Mouse (Mus musculus) liver, adult 2 months (tissue): ENCODE measurements around the gene Phactr3. TPM values are rescaled to one million over a fixed set of nuclear protein-coding genes. Genes with fewer than 3 reads are reported as not detected.

Experiments used
- DNase-seq: peaks from one replicate; pipeline ENCODE4 v3.0.0-alpha.2; 2011; ENCODE audit warnings: low read depth, low spot score; ENCODE audit errors: extremely low read depth
- H3K27ac ChIP-seq: fragments of 200-500 bp; replicated peaks from 2 replicates; pipeline ENCODE4 v1.5.1; 2012; ENCODE audit warnings: low read depth, mild to moderate bottlenecking, control low read depth, inconsistent platforms, low read length; ENCODE audit not compliant: insufficient read depth
- H3K27me3 ChIP-seq: fragments of 200-500 bp; 2 replicates; pipeline ENCODE4 v1.6.1; 2012; ENCODE audit warnings: mild to moderate bottlenecking, moderate library complexity, low read length, inconsistent platforms; ENCODE audit not compliant: control insufficient read depth, insufficient read depth
- H3K36me3 ChIP-seq: fragments of 200-500 bp; 2 replicates; pipeline ENCODE4 v1.6.1; 2012; ENCODE audit warnings: low read length, inconsistent platforms; ENCODE audit not compliant: control insufficient read depth, insufficient read depth
- H3K4me1 ChIP-seq: fragments of 200-500 bp; 2 replicates; pipeline ENCODE4 v1.6.1; 2011; ENCODE audit warnings: low read length; ENCODE audit not compliant: control insufficient read depth, insufficient read depth
- H3K4me3 ChIP-seq: fragments of 200-500 bp; 2 replicates; pipeline ENCODE4 v1.5.1; 2011; ENCODE audit warnings: low read depth, mild to moderate bottlenecking, control low read depth, low read length, moderate library complexity; ENCODE audit not compliant: insufficient read depth
- H3K79me2 ChIP-seq: fragments of 200-500 bp; 2 replicates; pipeline ENCODE4 v1.6.1; 2012; ENCODE audit warnings: inconsistent platforms, mild to moderate bottlenecking, low read length, moderate library complexity; ENCODE audit not compliant: control insufficient read depth, insufficient read depth
- H3K9ac ChIP-seq: fragments of 200-500 bp; 2 replicates; pipeline ENCODE4 v1.6.1; 2012; ENCODE audit warnings: low read depth, mild to moderate bottlenecking, control low read depth, inconsistent platforms, low read length
- CTCF ChIP-seq: fragments of 200-500 bp; IDR thresholded peaks from 2 replicates; pipeline ENCODE4 v1.5.1; 2011; ENCODE audit warnings: low read depth, low read length, control low read depth
- POLR2A ChIP-seq: fragments of 200-500 bp; IDR thresholded peaks from 2 replicates; pipeline ENCODE4 v1.6.1; 2011; ENCODE audit warnings: low read length, control low read depth; ENCODE audit not compliant: insufficient read depth; ENCODE audit errors: extremely low read depth
- WGBS: fragments of 180-500 bp; shearing (Covaris S2); methylation state at CpG from one replicate; pipeline ENCODE4 v1.1.7; 2018; 5-methylcytosine and 5-hydroxymethylcytosine counted together
- polyA plus RNA-seq: library from polyadenylated mRNA; depleted of rRNA; stranded (reverse); fragments of >200 nt; gene quantifications from 2 replicates; pipeline ENCODE4 v1.2.3, GENCODE M21; 2012
- total RNA-seq: library from RNA; depleted of rRNA; stranded (reverse); fragments of >200 nt; gene quantifications from 2 replicates; pipeline ENCODE4 v1.2.3, GENCODE M21; 2014

Gene Phactr3
- total and polyA plus RNA-seq, 2 experiments, result not detected

DNA sequence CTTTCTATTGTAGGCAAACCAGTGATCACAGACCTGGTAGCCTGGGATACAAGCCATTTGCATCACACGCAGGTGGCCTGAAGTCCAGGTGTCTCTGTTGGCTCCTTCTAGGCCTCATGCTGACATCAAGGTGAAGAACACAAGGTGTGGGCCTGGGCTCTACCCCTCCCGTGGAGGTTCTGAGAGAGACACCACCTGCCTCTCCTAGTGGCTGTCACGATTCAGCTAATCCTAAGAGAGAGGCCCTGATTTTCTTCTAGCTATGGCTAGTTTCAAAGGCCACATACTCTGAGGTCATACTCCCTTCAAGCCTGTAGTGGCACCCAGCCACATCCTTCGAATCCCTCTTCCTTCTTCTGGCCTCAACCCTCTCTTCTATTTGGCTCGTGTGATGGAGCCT is 12.2 kb downstream of the Phactr3 start:
- H3K4me1 ChIP-seq, result no peaks in the 10 kb centered on the region
- no peaks in the 10 kb centered on the region for H3K79me2 ChIP-seq
- no peak overlapping the region for H3K27ac ChIP-seq
- no peak for TF ChIP-seq POLR2A
- no peak for TF ChIP-seq CTCF
- no peaks in the 10 kb centered on the region for H3K27me3 ChIP-seq
- WGBS, result 65% methylated on average over 5 of the region's 5 CpGs
- H3K36me3 ChIP-seq, result no peaks in the 10 kb centered on the region
- no peak for DNase-seq
- no peak overlapping the region for H3K4me3 ChIP-seq
- H3K9ac ChIP-seq, result no peak overlapping the region

GRCm38 (mm10) chr2:178131606-178132365 is 13.0 kb downstream of the Phactr3 start:
- no peak overlapping the region for H3K9ac ChIP-seq
- no peaks in the 10 kb centered on the region for H3K27me3 ChIP-seq
- TF ChIP-seq POLR2A, result no peak
- no peak for TF ChIP-seq CTCF
- no peak overlapping the region for H3K27ac ChIP-seq
- WGBS, result 86% methylated on average over 5 of the region's 5 CpGs
- no peak overlapping the region for H3K4me3 ChIP-seq
- no peaks in the 10 kb centered on the region for H3K79me2 ChIP-seq
- no peaks in the 10 kb centered on the region for H3K36me3 ChIP-seq
- no peak for DNase-seq
- no peaks in the 10 kb centered on the region for H3K4me1 ChIP-seq

DNA sequence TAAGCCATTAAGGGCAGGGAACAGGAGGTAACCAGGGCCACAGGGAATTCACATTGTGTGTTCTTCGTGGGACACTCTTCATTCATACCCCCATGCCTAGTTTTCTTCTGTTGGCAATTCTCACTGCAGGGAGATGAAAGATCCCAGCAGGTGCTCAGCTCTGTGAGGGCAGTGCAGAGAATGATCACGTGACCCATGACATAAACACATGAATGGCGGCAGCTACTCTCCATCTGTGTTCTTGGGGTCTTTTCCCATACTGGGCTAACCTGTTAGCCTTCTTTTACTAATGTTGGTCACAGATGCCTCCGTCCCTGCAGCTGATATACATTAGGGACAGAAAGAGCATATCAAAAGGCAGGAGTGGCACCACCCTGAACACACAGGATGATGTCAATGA is 16.9 kb downstream of the Phactr3 start:
- 60% methylated on average over 4 of the region's 4 CpGs for WGBS
- Histone ChIP-seq H3K79me2 (no peaks in the 10 kb centered on the region), H3K4me1 (no peaks in the 10 kb centered on the region), H3K4me3 (no peak overlapping the region), H3K27me3 (no peaks in the 10 kb centered on the region), H3K27ac (no peak overlapping the region), H3K36me3 (no peaks in the 10 kb centered on the region), H3K9ac (no peak overlapping the region)
- no peak for TF ChIP-seq CTCF
- TF ChIP-seq POLR2A, result no peak
- no peak for DNase-seq

DNA sequence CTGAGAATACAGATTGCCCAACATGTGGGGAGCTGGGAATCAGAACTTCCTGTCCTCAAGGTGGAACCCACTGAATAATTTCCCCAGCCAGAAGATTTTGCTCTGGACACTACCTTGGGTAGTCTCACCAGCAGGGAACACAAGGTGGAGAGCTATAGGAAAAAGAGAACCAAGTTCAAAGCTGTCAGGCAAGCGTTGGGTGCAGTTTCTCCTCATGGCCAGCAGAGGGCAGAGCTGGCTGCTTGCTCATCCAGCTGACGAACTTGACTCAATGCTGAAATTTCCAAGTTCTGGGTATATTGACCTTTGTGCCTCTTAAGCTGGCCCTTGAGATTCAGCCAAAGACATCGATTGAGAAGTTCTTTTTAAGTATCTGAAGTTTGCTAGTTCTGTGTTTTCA is 18.7 kb downstream of the Phactr3 start:
- no peak overlapping the region for H3K9ac ChIP-seq
- 7% methylated on average over 3 of the region's 3 CpGs for WGBS

GRCm38 (mm10) chr2:178141489-178141922 is 22.7 kb downstream of the Phactr3 start:
- TF ChIP-seq POLR2A, result no peak
- no peak for TF ChIP-seq CTCF
- H3K27ac ChIP-seq, result no peak overlapping the region
- H3K79me2 ChIP-seq, result no peaks in the 10 kb centered on the region
- H3K36me3 ChIP-seq, result no peaks in the 10 kb centered on the region
- 11% methylated on average over 10 of the region's 10 CpGs for whole genome bisulfite sequencing
- peaks cover 6% of the 10 kb centered on the region; the same call in 1 of the 2 replicates for H3K27me3 ChIP-seq
- no peak overlapping the region for H3K9ac ChIP-seq
- DNase-seq, result no peak
- H3K4me3 ChIP-seq, result no peak overlapping the region
- no peaks in the 10 kb centered on the region for H3K4me1 ChIP-seq

More for the DNA sequence above, 18.7 kb downstream of the Phactr3 start:
- peak; percentile 28 for DNase-seq
- Histone ChIP-seq H3K79me2 (no peaks in the 10 kb centered on the region), H3K27me3 (peaks cover 3% of the 10 kb centered on the region; the same call in 1 of the 2 replicates), H3K27ac (no peak overlapping the region), H3K36me3 (no peaks in the 10 kb centered on the region), H3K4me1 (no peaks in the 10 kb centered on the region), H3K4me3 (no peak overlapping the region)
- TF ChIP-seq POLR2A (no peak), CTCF (peak; percentile 91)
